Mouse (Mus musculus) c-Kit-positive CD71-positive TER-119-positive erythroid progenitor cells, embryonic 14.5 days (primary cell): ENCODE results near the gene Hpse2.

Experiments used
- DNase-seq: peaks from one replicate; pipeline ENCODE4 v3.0.0-alpha.2; 2013; ENCODE audit warnings: low spot score

Gene Hpse2

GRCm38 (mm10) chr19:42777801-42778200 lies 610.4 kb downstream of the Hpse2 start:
- no peak for DNase-seq

DNA sequence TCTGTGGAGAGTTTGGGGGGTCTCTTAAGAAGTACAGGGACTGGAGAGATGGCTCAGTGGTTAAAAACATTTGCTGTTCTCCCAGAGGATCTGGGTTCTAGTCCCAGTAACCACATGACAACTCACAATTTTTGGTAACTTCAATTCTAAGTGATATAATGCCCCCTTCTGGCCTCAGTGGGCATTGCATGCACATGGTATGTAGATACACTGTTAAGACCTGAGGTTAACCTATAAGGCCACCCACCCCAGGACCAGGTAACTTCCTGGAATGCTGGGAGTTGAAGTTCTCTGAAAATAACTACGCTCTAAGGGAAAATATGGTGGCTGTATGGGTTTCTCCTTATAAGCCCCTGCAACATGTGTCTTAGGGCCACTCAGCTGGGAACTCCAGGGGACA lies 611.3 kb downstream of the Hpse2 start:
- DNase-seq = no peak

DNA sequence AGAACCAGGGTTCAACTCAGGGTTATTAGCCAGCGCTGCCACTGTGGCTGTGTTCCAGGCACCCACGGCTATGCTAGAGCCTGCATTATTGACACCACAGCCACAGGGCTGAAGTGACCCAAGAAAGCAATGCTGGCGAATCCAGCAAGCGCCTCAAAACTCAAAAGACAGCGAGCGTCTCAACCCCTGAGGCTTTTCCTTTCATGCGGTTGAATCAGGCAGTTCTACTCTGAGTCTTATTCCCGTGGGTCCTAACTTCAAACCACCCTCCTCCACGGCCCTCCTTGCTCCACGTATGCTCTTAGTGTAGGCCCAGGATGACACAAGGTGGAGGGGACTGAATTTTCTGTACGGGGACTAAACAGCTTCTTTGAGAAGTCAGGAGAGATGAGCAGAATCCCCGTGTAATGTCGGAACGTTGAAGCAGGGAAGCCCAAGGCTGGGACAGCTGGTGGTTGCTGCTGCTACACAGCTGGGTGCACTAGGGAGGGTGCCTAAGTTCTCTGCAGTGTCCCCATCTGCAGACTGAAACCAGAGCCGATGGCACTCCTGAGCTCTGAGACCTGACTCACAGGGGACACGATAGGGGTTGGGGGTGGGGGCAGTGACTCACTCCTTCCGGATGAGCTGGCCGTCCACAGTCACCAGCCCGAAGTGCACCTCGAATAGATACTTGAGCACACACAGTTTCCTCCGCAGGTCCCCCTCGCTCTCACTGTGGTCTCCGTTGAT lies 617.8 kb downstream of the Hpse2 start:
- DNase-seq = no peak

- no peak for DNase-seq
Observed at GRCm38 (mm10) chr19:42769648-42770047, 618.5 kb downstream of the Hpse2 start.

- no peak for DNase-seq
Observed at GRCm38 (mm10) chr19:42767361-42767760, 620.8 kb downstream of the Hpse2 start.

GRCm38 (mm10) chr19:42764398-42764797 lies 623.8 kb downstream of the Hpse2 start:
- no peak for DNase-seq

GRCm38 (mm10) chr19:42756671-42757070 lies 631.5 kb downstream of the Hpse2 start:
- no peak for DNase-seq

GRCm38 (mm10) chr19:42755148-42755870 lies 632.8 kb downstream of the Hpse2 start:
- no peak for DNase-seq

GRCm38 (mm10) chr19:42753141-42753917 lies 634.8 kb downstream of the Hpse2 start:
- DNase-seq = no peak

GRCm38 (mm10) chr19:42752363-42752931 lies 635.7 kb downstream of the Hpse2 start, which contains the start of gene Pyroxd2:
Gene Pyroxd2, minus strand, starts transcription at chr19:42752775.
- DNase-seq = peak; percentile 76

DNA sequence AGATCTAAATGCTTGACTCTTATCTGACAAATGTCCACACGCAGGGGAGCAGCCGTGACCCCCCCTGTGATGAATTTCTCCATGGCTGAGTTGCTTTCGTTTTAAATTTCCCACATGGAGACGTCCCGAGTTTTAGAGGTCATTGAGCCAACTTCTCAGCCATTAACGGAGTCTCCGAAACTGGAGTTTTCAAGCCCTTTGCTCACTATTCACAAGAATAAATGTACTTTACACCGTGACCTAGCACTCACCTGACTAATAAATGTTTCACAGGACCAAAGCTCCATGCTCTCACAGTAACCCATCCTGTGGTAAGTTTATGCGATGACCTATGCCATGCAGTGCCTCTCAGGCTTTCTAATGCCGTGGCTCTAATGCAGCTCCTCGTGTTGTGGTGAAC lies 638.0 kb downstream of the Hpse2 start:
- DNase-seq = no peak

- no peak for DNase-seq
Observed at GRCm38 (mm10) chr19:42746702-42747101, 641.5 kb downstream of the Hpse2 start.

- DNase-seq = no peak
Observed at GRCm38 (mm10) chr19:42745869-42746224, 642.3 kb downstream of the Hpse2 start.

DNA sequence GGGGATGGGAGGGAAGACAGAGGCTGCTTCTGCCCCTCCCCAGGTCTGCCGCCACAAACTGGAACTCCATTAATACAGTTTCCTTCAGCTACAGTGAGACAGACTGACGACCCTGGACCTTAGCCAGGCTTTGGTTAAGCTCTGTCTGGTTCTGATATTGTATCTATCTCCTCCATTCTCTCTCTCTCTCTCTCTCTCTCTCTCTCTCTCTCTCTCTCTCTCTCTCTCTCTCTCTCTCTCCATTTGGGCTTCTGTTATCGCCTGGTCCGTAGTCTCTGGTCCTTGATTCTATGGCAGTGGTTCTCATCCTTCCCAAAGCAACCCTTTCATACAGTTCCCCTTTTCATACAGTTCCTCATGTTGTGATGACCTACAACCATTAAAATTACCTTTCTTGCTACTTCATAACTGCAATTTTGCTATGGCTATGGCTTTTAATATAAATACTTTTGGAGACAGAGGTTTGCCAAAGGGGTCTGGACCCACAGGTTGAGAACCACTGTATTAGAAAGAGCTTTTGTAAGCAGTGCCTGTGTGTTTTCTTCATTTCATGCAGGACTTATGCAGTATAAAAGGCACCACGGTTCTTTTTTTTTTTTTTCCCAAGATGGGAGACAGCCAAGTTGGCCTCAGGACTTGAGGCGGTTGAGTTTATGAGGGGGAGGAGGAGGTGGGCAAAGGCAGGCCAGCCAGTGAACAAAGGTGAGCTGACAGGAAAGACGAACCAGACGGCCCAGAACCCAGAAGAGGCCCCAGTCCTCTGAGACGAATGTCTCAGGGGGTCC lies 642.9 kb downstream of the Hpse2 start:
- DNase-seq = no peak

- no peak for DNase-seq
Observed at GRCm38 (mm10) chr19:42744162-42744586, 644.0 kb downstream of the Hpse2 start.

DNA sequence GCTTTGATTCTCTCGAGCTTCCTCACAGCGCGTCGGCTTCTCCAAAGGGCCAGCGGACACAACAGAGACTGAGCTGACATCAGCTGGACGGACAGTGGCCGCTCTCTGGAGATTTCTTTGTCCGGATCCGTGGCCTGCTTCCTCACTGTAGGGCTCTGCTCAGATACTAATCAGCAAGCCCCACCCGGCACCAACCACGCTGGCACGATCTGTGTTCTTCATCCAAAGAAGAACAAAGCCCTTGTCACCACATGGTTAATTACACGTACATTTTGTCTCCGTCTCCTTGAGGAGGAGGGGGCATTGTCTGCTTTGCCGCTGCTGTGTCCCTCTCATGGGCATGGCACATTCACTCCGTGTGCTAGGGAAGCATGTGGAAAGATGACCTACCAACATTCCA lies 644.9 kb downstream of the Hpse2 start:
- DNase-seq = no peak

- no peak for DNase-seq
Observed at GRCm38 (mm10) chr19:42741884-42742283, 646.3 kb downstream of the Hpse2 start.

DNA sequence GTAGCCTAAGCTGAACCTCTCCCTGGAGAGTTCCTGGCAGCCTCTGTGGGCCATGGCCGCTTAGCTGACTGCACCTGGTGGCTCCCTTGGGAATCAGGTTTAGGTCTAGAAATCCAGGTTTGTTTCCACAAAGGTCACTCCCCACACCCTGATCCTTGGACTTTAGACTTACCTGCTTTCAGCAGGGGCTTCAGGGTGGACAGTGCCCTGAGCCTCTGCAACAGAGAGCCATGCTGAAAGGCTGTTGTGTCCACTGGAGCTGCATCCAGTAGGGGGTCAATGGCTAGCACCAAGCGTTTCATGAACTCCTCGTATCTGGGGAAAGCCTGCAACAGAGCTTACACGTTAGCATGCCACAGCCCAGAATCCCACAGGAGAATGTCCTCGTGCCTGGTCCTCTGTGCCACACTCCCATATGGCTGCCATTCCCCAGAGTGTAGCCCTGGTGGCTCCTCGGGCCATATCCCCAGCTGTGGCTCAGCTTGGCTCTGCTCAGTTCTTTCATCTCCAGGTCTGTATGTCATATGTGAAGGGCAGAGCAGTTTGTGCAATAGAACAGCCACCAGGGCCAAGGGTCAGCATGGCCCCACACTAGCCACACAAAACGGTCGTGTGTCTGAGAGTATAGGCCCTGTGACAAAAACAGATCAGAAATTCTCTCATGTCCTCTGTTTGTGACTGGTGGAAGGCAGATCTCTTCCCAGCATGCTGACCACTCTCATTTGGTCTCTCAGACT lies 647.8 kb downstream of the Hpse2 start:
- no peak for DNase-seq

- no peak for DNase-seq
Observed at GRCm38 (mm10) chr19:42739734-42740133, 648.4 kb downstream of the Hpse2 start.

DNA sequence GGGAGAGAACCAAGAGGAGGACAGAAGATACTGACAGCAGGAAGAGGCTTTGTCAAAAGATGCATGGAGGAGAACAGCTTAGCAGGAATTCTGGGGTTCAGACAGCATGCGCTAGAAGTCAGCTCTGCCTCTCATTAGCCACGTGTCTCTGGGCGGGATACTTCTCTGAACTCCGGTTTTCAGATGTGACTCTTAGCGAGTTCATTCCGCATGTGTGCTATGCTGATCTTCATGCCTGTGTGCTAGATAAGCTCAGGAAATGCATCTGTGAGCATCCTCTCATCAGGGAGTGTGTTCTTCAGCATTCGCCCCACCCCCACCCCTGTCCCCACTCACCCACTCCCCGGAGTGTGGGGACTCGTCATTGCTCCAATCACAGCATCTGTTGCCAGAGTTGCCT lies 650.4 kb downstream of the Hpse2 start:
- DNase-seq = no peak
